Mouse (Mus musculus): ENCODE results near the gene Gtf3c5.

Gtf3c5 gene

GRCm38 (mm10) chr2:28607341-28608165 is 24.0 kb upstream of the Gtf3c5 start:
- peak; percentile 95 for DNase-seq (ENCODE audit: low read depth, low spot score)

DNA sequence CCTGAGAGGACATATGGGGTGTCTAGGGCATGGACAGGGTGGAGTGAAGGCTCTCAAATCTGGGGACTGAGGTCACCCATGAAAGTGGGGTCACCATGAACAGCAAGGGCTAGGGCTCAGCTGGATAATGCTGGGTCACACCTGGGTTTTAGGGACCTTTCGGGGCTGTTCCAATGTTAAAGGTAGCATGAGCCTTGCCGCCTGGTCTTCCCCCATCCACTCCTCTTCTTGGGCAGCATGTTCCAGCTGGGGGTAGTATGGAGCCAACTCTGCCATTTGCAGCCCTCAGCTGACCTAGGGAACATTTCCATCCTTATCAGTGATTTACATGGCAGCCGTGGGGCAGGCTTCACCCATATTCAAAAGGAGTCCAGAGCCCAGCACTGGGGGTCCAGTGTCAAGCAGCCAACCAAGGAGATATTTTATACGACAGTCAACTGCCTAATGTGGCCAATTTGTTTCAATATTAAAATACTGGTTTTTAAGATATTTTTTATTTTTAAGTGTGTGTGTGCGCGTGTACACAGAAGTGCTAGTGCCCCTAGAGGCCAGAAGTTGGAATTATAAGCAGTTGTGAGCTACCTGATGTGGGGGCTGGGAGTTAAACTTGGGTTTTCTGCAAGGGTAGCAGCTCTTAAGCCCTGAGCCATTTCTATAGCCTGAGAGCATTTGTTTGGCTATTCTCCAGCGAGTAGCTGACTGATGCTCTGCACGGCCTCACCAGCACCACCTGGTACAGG is 23.2 kb upstream of the Gtf3c5 start:
- no peak for DNase-seq (ENCODE audit: low read depth, low spot score)

DNA sequence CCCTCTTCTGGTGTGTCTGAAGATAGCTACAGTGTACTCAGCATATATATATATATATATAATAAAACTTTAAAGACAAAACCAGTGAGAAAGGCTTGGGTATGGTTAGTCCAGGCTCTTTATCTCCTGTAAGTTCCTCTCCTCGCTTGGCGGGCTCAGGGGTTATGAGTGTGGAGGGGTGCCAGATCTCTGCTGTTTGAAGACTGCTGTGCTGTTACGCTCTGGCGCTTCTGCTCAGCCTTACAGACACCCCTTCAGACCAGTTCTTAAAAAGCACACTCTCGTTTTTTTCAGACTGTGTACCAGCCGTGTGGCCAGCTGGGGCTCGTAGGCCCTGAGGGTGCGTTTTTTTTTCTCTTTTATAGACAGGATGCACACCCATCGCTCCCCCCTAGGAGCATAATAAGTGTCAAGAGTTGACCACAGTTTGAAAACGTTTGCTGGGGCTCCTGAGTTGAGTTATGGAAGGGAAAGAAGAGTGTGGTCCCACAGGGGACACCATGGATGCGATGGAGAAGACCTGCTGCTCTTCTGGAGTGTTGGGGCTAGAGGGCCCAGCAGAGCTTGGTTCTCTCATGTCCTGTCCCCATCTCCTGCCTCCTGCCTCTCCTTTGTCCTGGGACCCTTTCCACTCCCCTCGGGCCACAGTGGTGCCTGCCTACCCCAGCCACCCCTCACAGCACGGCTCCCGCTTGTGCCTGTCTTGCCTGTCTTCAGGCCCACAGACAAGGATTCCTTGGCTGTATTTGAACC is 22.4 kb upstream of the Gtf3c5 start:
- DNase-seq (ENCODE audit: low read depth, low spot score), result no peak

DNA sequence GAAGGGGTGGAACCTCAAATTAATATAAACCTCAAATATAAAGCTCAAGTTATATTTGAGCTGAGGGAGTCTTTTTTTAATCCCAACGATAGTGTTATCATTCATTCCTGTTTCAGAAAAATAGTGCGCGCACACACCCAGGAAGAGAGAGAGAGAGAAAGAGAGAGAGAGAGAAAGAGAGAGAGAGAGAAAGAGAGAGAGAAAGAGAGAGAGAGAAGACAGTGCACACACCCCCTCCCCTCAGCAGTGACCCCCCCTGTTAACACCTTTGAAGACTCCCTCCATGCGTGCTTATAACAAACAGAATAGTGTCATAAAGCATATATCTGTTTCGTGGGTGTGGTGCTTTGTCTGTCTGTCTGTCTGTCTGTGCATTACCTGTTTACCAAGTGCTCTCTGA is 20.0 kb upstream of the Gtf3c5 start:
- DNase-seq (ENCODE audit: low read depth, low spot score), result no peak

DNA sequence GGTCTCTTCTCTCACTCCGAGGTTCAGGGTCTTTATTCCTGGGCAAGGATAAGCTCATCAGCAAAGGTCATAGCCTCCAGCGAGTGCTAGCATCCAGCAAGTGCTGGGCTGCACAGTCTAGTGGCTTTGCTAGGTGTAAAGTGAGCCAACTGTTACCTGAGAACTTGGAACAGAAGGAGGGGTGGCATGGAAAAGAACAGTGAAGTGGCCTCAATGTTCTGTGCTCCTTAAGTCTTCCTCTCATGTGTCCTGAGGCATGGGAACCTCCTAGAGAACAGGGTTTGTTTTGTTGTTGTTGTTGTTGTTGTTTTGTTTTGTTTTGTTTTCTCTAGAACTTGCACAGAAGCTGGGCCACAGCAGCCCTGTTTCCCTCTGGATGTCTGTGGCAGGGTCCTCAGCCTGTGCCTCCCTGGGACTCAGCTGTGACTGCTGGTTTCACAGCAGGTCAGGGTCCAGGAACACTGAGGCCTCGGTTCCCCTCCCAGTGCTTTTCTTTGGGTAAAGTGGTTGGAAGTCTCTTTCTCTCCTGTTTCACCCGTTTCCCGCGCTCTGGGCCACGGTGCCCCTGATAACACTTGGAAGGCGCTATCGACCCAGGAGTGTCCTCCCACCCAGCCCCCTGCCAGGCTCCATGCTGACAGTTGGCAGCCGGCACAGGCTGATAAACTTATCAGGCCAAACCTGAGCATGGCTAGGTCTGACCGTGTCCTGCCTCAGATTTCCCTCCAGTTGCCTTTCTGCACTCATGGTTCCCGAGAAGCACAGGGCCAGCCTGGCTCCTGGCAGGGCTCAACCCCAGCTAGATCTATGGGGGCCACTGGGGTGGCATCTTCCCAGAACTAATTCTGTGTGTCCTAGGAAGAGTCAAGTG is 18.4 kb upstream of the Gtf3c5 start:
- DNase-seq (ENCODE audit: low read depth, low spot score), result no peak

DNA sequence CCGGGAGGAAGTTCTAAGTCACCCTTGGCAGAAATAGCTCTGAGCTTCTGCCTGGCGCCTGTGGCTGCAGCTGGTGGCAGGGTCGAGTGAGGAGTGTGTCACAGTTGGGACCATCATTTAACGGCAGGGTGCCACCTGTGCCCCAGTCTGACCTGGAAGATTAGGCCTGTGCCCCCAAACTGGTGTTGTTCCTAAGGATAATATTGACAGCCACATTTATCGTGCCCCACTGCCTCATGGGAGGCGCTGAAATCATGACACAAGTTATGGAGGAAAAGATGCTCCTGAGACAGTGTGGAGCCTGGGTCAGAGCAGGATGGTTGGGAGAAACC is 16.0 kb upstream of the Gtf3c5 start:
- no peak for DNase-seq (ENCODE audit: low read depth, low spot score)

- DNase-seq (ENCODE audit: low read depth, low spot score), result no peak
Observed at GRCm38 (mm10) chr2:28598692-28599568, 15.4 kb upstream of the Gtf3c5 start.

- no peak for DNase-seq (ENCODE audit: low read depth, low spot score)
Observed at GRCm38 (mm10) chr2:28597733-28598547, 14.4 kb upstream of the Gtf3c5 start.

- DNase-seq (ENCODE audit: low read depth, low spot score), result peak; percentile 76
Observed at GRCm38 (mm10) chr2:28596998-28597397, 13.4 kb upstream of the Gtf3c5 start.

- no peak for DNase-seq (ENCODE audit: low read depth, low spot score)
Observed at GRCm38 (mm10) chr2:28596021-28596420, 12.5 kb upstream of the Gtf3c5 start.

GRCm38 (mm10) chr2:28592809-28593208 is 9.3 kb upstream of the Gtf3c5 start:
- peak; percentile 80 for DNase-seq (ENCODE audit: low read depth, low spot score)

GRCm38 (mm10) chr2:28591479-28591878 is 7.9 kb upstream of the Gtf3c5 start:
- no peak for DNase-seq (ENCODE audit: low read depth, low spot score)

- DNase-seq (ENCODE audit: low read depth, low spot score), result no peak
Observed at GRCm38 (mm10) chr2:28588574-28588973, 5.0 kb upstream of the Gtf3c5 start.

DNA sequence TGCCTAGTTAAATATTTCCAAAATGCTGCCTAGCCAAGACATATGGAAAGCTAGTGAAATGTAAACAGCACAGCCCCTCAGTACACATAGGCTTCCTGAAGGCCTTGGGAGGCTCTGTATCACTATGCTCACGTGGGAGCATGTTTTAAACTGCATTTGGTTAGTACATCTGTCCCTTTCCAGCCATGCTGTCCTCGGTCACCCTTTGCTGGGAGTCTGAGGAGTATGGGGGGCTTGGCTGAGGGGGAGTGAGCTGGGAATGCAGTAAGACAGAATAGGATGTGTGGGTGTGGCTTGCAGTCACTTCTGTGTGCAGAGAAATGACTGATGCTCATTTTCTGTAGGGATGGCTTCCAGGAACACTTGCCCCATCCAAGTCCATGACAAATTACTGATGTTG is 2.2 kb upstream of the Gtf3c5 start:
- no peak for DNase-seq (ENCODE audit: low read depth, low spot score)

DNA sequence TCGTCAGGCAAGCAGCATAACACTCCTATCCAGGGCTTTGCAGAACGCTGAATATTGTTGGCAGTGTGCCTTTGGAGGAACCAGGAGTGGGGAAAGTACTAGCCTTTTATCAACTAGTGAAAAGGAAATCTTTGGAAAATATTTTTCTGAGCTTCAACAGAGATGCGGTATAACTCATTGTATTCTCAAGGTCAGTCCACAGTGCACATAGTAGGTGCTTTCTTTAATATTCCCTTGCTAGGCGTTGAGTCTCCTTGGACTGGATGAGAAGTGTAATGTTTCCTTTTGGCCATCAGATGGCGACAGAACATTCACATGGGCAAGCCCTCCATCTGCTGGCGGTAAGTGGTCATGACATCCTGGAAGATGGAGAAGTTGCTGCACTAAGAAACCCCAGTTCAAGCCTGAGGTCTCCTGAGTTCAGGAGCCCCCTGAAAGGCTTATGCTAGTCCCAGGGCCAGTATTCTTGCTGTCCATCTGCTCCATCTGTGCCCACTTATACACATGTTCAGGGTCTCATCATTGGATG is 1.6 kb upstream of the Gtf3c5 start:
- DNase-seq (ENCODE audit: low read depth, low spot score), result peak; percentile 92

DNA sequence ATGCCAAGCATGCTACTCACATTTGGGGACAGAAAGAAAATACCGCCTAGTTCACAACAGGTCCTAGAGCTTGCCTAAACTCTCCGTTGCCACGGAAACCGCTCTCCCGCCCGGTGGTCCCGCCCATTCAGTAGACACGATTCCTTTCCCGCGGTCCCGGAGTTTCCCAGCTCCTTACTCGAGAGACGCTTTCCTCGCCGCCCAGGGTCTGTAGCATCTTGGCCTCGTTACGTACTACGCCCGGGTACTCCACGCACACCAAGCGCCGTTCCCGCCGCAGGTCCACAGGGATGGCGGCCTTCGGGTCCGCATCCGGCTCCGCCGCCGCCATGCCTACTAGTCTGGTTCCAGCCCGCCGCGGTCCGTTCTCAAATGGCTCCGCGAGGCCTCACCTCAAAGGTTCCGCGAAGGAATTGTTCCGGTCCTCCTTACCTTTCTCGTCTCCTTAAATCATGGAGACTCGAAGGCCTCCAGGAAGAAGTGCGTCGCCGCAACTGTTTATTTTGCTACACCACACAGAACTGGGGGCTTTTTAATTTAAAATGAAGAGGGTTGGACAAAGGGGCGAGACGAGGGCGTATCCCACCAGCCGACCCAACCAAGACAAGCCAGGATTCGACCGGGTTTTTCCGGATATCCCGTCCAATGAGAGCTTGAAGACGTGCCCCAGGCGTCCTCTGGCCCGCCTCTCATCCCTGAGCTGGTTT is 751 bp downstream of the Gtf3c5 start:
- peak; percentile 94 for DNase-seq (ENCODE audit: low read depth, low spot score)

DNA sequence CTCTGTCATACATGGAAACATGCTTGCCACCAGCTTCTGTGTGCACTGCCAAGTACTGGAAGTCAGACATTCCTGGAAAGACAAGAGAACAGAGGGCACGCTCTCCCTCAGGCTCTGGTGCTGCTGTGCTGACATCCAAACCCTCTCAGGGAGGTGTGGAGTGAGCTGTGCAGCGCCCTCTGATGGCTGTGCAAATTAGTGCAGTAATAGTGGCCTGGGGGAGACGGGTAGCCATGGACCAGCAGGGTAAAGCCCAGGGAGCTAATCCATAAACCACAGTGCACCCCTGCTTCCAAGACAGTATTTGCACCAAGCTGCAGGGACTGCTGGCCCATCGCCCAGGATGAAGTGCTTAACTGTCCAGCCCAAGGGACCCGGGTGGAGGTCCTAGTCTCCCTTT is 5.5 kb downstream of the Gtf3c5 start:
- DNase-seq (ENCODE audit: low read depth, low spot score), result peak; percentile 60

- no peak for DNase-seq (ENCODE audit: low read depth, low spot score)
Observed at GRCm38 (mm10) chr2:28576815-28577214, 6.7 kb downstream of the Gtf3c5 start.

- no peak for DNase-seq (ENCODE audit: low read depth, low spot score)
Observed at GRCm38 (mm10) chr2:28575341-28575740, 8.2 kb downstream of the Gtf3c5 start.

Data from ES-CJ7 (cell line).